Mouse (Mus musculus) neural tube, embryonic 11.5 days (tissue): ENCODE results near the gene Dicer1. TPM values are rescaled to one million over a fixed set of nuclear protein-coding genes. Genes with fewer than 3 reads are reported as not detected.

Experiments used
- ATAC-seq: fragments of 200-750 bp; cut with Nextera tagmentation; 2 replicates; pipeline ENCODE4 v1.8.0; 2017; ENCODE audit warnings: moderate number of reproducible peaks, mild to moderate bottlenecking, moderate TSS enrichment, moderate library complexity; ENCODE audit not compliant: insufficient read depth, low FRiP score, low TSS enrichment
- DNase-seq: peaks from one replicate; pipeline ENCODE4 v3.0.0-alpha.2; 2015; ENCODE audit warnings: low spot score
- H3K27ac ChIP-seq: fragments of 300-500 bp; sonication (generic); 2 replicates; pipeline ENCODE4 v1.5.1; 2014; ENCODE audit warnings: low read depth, mild to moderate bottlenecking, low read length
- H3K27me3 ChIP-seq: fragments of 300-500 bp; sonication (generic); 2 replicates; pipeline ENCODE4 v1.6.1; 2014; ENCODE audit warnings: mild to moderate bottlenecking, low read length, mixed read lengths; ENCODE audit not compliant: control insufficient read depth, insufficient read depth
- H3K36me3 ChIP-seq: fragments of 300-500 bp; sonication (generic); 2 replicates; pipeline ENCODE4 v1.6.1; 2014; ENCODE audit warnings: mild to moderate bottlenecking, low read length, moderate library complexity, mixed read lengths; ENCODE audit not compliant: control insufficient read depth, insufficient read depth
- H3K4me1 ChIP-seq: fragments of 300-500 bp; sonication (generic); 2 replicates; pipeline ENCODE4 v1.6.1; 2014; ENCODE audit warnings: low read length, mixed read lengths; ENCODE audit not compliant: control insufficient read depth, insufficient read depth
- H3K4me2 ChIP-seq: fragments of 300-500 bp; sonication (generic); 2 replicates; pipeline ENCODE4 v1.6.1; 2014; ENCODE audit warnings: low read depth, mild to moderate bottlenecking, moderate library complexity
- H3K4me3 ChIP-seq: fragments of 300-500 bp; sonication (generic); 2 replicates; pipeline ENCODE4 v1.5.1; 2014; ENCODE audit warnings: low read depth, low read length
- H3K9ac ChIP-seq: fragments of 300-500 bp; sonication (generic); 2 replicates; pipeline ENCODE4 v1.6.1; 2014; ENCODE audit warnings: mild to moderate bottlenecking, low read length
- H3K9me3 ChIP-seq: fragments of 300-500 bp; sonication (generic); 2 replicates; pipeline ENCODE4 v1.6.1; 2016; ENCODE audit warnings: low read length; ENCODE audit not compliant: control insufficient read depth
- whole genome bisulfite sequencing: fragments of 180-500 bp; shearing (Covaris S2); extraction: QIAGEN DNeasy Blood & Tissue Kit; methylation state at CpG from one replicate; pipeline ENCODE4 v1.1.7; 2014; 5-methylcytosine and 5-hydroxymethylcytosine counted together
- polyA plus RNA-seq: library from polyadenylated mRNA; unstranded; fragments of >200 nt; fragmentation: Nextera tagmentation; extraction: Ambion mirVana; gene quantifications from 2 replicates; pipeline ENCODE4 v1.2.1, GENCODE M21; 2014

Dicer1 gene
- polyA plus RNA-seq, 1 experiment from 2014 or later = 31.4 TPM

GRCm38 (mm10) chr12:104748946-104749345 lies 2.8 kb downstream of the Dicer1 start:
- Histone ChIP-seq H3K4me2 (no peak overlapping the region), H3K9ac (no peak overlapping the region), H3K36me3 (no peaks in the 10 kb centered on the region), H3K27me3 (no peaks in the 10 kb centered on the region), H3K4me1 (peaks cover 17% of the 10 kb centered on the region), H3K27ac (no peak overlapping the region), H3K9me3 (no peaks in the 10 kb centered on the region), H3K4me3 (no peak overlapping the region)
- ATAC-seq = no peak
- whole genome bisulfite sequencing = 91% methylated on average over 2 of the region's 2 CpGs
- no peak for DNase-seq

GRCm38 (mm10) chr12:104747252-104747651 lies 4.5 kb downstream of the Dicer1 start:
- no peak for DNase-seq
- H3K27me3 ChIP-seq = no peaks in the 10 kb centered on the region
- H3K9ac ChIP-seq = no peak overlapping the region
- H3K27ac ChIP-seq = no peak overlapping the region
- H3K36me3 ChIP-seq = no peaks in the 10 kb centered on the region
- no peaks in the 10 kb centered on the region for H3K9me3 ChIP-seq
- no peak overlapping the region for H3K4me3 ChIP-seq
- peaks cover 17% of the 10 kb centered on the region for H3K4me1 ChIP-seq
- no peak overlapping the region for H3K4me2 ChIP-seq
- 87% methylated on average over 5 of the region's 5 CpGs for WGBS
- ATAC-seq = no peak

GRCm38 (mm10) chr12:104746601-104747000 lies 5.2 kb downstream of the Dicer1 start:
- H3K4me1 ChIP-seq = peaks cover 17% of the 10 kb centered on the region
- no peak overlapping the region for H3K27ac ChIP-seq
- DNase-seq (no peak), ATAC-seq (no peak)
- 90% methylated on average over 2 of the region's 2 CpGs for WGBS
- no peak overlapping the region for H3K4me3 ChIP-seq
- no peak overlapping the region for H3K4me2 ChIP-seq
- H3K9ac ChIP-seq = no peak overlapping the region
- no peaks in the 10 kb centered on the region for H3K9me3 ChIP-seq
- H3K36me3 ChIP-seq = no peaks in the 10 kb centered on the region
- H3K27me3 ChIP-seq = no peaks in the 10 kb centered on the region

GRCm38 (mm10) chr12:104743687-104744086 lies 8.1 kb downstream of the Dicer1 start:
- peak; percentile 73; the same call in 1 of the 2 replicates for ATAC-seq
- DNase-seq = peak; percentile 29
- Histone ChIP-seq H3K9me3 (no peaks in the 10 kb centered on the region), H3K4me3 (no peak overlapping the region), H3K27me3 (no peaks in the 10 kb centered on the region), H3K27ac (no peak overlapping the region), H3K4me1 (peaks cover 13% of the 10 kb centered on the region), H3K9ac (no peak overlapping the region), H3K36me3 (no peaks in the 10 kb centered on the region), H3K4me2 (no peak overlapping the region)
- 66% methylated on average over 4 of the region's 4 CpGs for WGBS

- H3K9me3 ChIP-seq = no peaks in the 10 kb centered on the region
- no peak overlapping the region for H3K4me2 ChIP-seq
- no peaks in the 10 kb centered on the region for H3K36me3 ChIP-seq
- H3K9ac ChIP-seq = no peak overlapping the region
- WGBS = 85% methylated on average over 6 of the region's 6 CpGs
- ATAC-seq (no peak), DNase-seq (no peak)
- no peak overlapping the region for H3K4me3 ChIP-seq
- H3K27me3 ChIP-seq = no peaks in the 10 kb centered on the region
- no peak overlapping the region for H3K27ac ChIP-seq
- peaks cover 24% of the 10 kb centered on the region for H3K4me1 ChIP-seq
These were observed 9.5 kb downstream of the Dicer1 start for GRCm38 (mm10) chr12:104742247-104742646.

- ATAC-seq = no peak
- H3K27me3 ChIP-seq = no peaks in the 10 kb centered on the region
- no peak overlapping the region for H3K27ac ChIP-seq
- H3K36me3 ChIP-seq = no peaks in the 10 kb centered on the region
- H3K4me3 ChIP-seq = no peak overlapping the region
- no peak overlapping the region for H3K4me2 ChIP-seq
- H3K9ac ChIP-seq = no peak overlapping the region
- peaks cover 30% of the 10 kb centered on the region for H3K4me1 ChIP-seq
- no peaks in the 10 kb centered on the region for H3K9me3 ChIP-seq
- no peak for DNase-seq
- whole genome bisulfite sequencing = 74% methylated on average over 12 of the region's 12 CpGs
These were observed 10.6 kb downstream of the Dicer1 start for GRCm38 (mm10) chr12:104740841-104741787.

- no peak overlapping the region for H3K27ac ChIP-seq
- WGBS = 53% methylated on average over 3 of the region's 3 CpGs
- H3K4me3 ChIP-seq = no peak overlapping the region
- peaks cover 42% of the 10 kb centered on the region for H3K4me1 ChIP-seq
- no peak overlapping the region for H3K4me2 ChIP-seq
- H3K36me3 ChIP-seq = no peaks in the 10 kb centered on the region
- DNase-seq = no peak
- no peaks in the 10 kb centered on the region for H3K27me3 ChIP-seq
- no peaks in the 10 kb centered on the region for H3K9me3 ChIP-seq
- ATAC-seq = no peak
- no peak overlapping the region for H3K9ac ChIP-seq
These were observed 12.8 kb downstream of the Dicer1 start for GRCm38 (mm10) chr12:104738931-104739330.

- Histone ChIP-seq H3K36me3 (no peaks in the 10 kb centered on the region), H3K9me3 (no peaks in the 10 kb centered on the region), H3K4me3 (no peak overlapping the region), H3K4me1 (peaks cover 42% of the 10 kb centered on the region), H3K27me3 (no peaks in the 10 kb centered on the region), H3K4me2 (no peak overlapping the region), H3K9ac (no peak overlapping the region), H3K27ac (no peak overlapping the region)
- 48% methylated on average over 9 of the region's 9 CpGs for WGBS
- no peak for DNase-seq
- ATAC-seq = no peak
These were observed 13.3 kb downstream of the Dicer1 start for GRCm38 (mm10) chr12:104738446-104738845.

GRCm38 (mm10) chr12:104737666-104738065 lies 14.1 kb downstream of the Dicer1 start:
- H3K4me1 ChIP-seq = peaks cover 44% of the 10 kb centered on the region
- H3K4me2 ChIP-seq = no peak overlapping the region
- H3K27ac ChIP-seq = no peak overlapping the region
- H3K4me3 ChIP-seq = no peak overlapping the region
- H3K36me3 ChIP-seq = no peaks in the 10 kb centered on the region
- ATAC-seq (no peak), DNase-seq (no peak)
- WGBS = 71% methylated on average over 10 of the region's 10 CpGs
- no peak overlapping the region for H3K9ac ChIP-seq
- no peaks in the 10 kb centered on the region for H3K27me3 ChIP-seq
- H3K9me3 ChIP-seq = no peaks in the 10 kb centered on the region
